Mouse (Mus musculus) spleen, embryonic (tissue): Measurements from ENCODE around the gene Xpo1.
"Not testable (repeated sequence)": the region's sequence is repeated elsewhere in the genome, so short reads cannot be mapped to it uniquely, and the experiment has no call there.

Experiments used
- CTCF ChIA-PET: fragments of 350-600 bp; sonication (Branson Sonifier 250); formaldehyde crosslinking; loops from one replicate; lab custom pipeline; 2022; lab: Charles Lee

The Xpo1 gene

GRCm38 (mm10) chr11:23298301-23298700 lies 42.5 kb downstream of the Xpo1 start:
- CTCF ChIA-PET: no interaction called here

- CTCF ChIA-PET: interaction anchor here (0.8 kb wide), 1 partner anchor 13 kb away, joined by 3 read pairs; no protein-coding TSS in a partner anchor
These were observed 44.1 kb downstream of the Xpo1 start for GRCm38 (mm10) chr11:23299910-23300309.

- CTCF ChIA-PET: interaction anchor here (0.8 kb wide), 1 partner anchor 58 kb away, joined by 3 read pairs; no protein-coding TSS in a partner anchor
These were observed 47.3 kb downstream of the Xpo1 start for GRCm38 (mm10) chr11:23303126-23303525.

GRCm38 (mm10) chr11:23305101-23305672 lies 49.3 kb downstream of the Xpo1 start:
- CTCF ChIA-PET: not testable (repeated sequence)

GRCm38 (mm10) chr11:23305673-23306608 lies 50.1 kb downstream of the Xpo1 start:
- CTCF ChIA-PET: no interaction called here

GRCm38 (mm10) chr11:23306764-23307565 lies 51.1 kb downstream of the Xpo1 start, which contains the start of gene Usp34:
Gene Usp34 (plus strand): TSS chr11:23306895.
- CTCF ChIA-PET: no interaction called here

GRCm38 (mm10) chr11:23307566-23307920 lies 51.7 kb downstream of the Xpo1 start:
- CTCF ChIA-PET: no interaction called here

GRCm38 (mm10) chr11:23313496-23313895 lies 57.7 kb downstream of the Xpo1 start:
- CTCF ChIA-PET: no interaction called here

GRCm38 (mm10) chr11:23329413-23329812 lies 73.6 kb downstream of the Xpo1 start:
- CTCF ChIA-PET: no interaction called here

- CTCF ChIA-PET: no interaction called here
These were observed 76.3 kb downstream of the Xpo1 start for GRCm38 (mm10) chr11:23332136-23332535.

- CTCF ChIA-PET: interaction anchor here (0.7 kb wide), 1 partner anchor 67 kb away, joined by 16 read pairs; no protein-coding TSS in a partner anchor
These were observed 79.3 kb downstream of the Xpo1 start for GRCm38 (mm10) chr11:23335160-23335559.
